Mouse (Mus musculus) megakaryocyte, embryonic 14.5 days (primary cell): ENCODE measurements around the gene Kdsr. TPM values are rescaled to one million over a fixed set of nuclear protein-coding genes. Genes with fewer than 3 reads are reported as not detected.

Experiments used
- H3K27me3 ChIP-seq: replicated peaks from 2 replicates; pipeline ENCODE3; 2012; ENCODE audit warnings: inconsistent platforms
- H3K36me3 ChIP-seq: replicated peaks from 2 replicates; pipeline ENCODE3; 2012; ENCODE audit warnings: low read length, inconsistent platforms, mixed read lengths
- H3K4me1 ChIP-seq: 2 replicates; pipeline ENCODE4 v1.6.1; 2012; ENCODE audit warnings: inconsistent platforms
- H3K4me3 ChIP-seq: replicated peaks from 2 replicates; pipeline ENCODE3; 2012; ENCODE audit warnings: moderate library complexity, mild to moderate bottlenecking, inconsistent platforms
- H3K9me3 ChIP-seq: 2 replicates; pipeline ENCODE4 v1.6.1; 2012; ENCODE audit warnings: inconsistent platforms
- FLI1 ChIP-seq: IDR thresholded peaks from 2 replicates; pipeline ENCODE4 v1.6.1; 2012; ENCODE audit warnings: low read length, inconsistent platforms, mixed read lengths
- GATA1 ChIP-seq: IDR thresholded peaks from 3 replicates; pipeline ENCODE4 v1.6.1; 2012; ENCODE audit warnings: mixed read lengths, low read length, inconsistent platforms, borderline replicate concordance
- polyA plus RNA-seq: library from polyadenylated mRNA; stranded (reverse); fragments of >175 nt; gene quantifications from 2 replicates; pipeline ENCODE4 v1.2.3, GENCODE M21; 2012; ENCODE audit warnings: low replicate concordance; ENCODE audit not compliant: insufficient read depth

The Kdsr gene
- polyA plus RNA-seq, 1 experiment = 0.53 TPM

DNA sequence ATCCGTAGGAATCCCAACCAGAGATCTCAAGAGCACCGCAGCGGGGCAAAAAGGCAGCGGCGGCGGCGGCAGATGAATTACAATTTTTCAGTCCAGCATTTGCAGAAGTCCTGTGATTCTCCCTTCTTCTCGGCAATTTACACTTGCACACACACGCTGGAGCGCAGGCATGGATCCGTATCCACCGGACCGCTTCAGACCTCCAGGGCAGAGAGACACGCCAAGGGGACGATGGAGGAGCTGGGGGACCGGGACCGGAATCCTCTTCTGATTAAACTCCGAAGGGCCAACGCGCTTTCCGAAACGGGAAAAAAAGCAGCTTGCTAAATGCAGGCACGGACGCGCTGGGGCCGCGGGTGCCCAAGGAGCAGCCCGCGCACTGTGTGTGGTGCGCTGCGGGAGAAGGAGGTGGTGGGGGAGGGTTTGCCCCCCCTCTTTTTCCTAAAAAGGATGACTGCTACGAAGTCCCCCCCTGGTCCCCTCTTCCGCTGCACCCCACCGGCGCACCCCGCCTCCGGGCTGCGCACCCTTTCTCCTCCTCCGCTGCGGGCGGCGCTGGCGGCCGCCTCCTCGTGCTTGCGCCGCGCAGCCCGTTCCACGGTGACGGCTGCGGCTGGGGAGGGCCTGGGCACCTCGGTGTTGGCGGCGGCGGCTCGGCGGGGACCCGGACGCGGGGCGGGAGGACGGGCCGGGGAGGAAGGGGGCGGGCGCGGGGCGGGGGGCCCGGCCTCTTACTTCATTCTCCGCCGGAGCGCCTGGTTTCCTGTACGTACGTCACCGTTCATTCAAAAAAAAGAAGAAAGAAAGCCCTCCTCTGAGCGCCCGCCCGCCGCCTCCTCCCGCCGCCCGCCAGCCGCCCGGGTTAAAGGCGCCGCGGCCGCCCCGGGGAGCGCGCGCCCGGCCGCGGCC lies 45.7 kb downstream of the Kdsr start, which contains the start of gene Bcl2:
Bcl2 (minus strand) TSS at position 654 of the 909 bp plus-strand sequence.
- no peaks in the 10 kb centered on the region for H3K9me3 ChIP-seq
- H3K4me1 ChIP-seq = peaks cover 52% of the 10 kb centered on the region
- H3K36me3 ChIP-seq = no peaks in the 10 kb centered on the region
- H3K27me3 ChIP-seq = no peaks in the 10 kb centered on the region
- no peak for TF ChIP-seq GATA1
- TF ChIP-seq FLI1 = no peak
- H3K4me3 ChIP-seq = peak within 1 kb of the TSS; percentile 95

DNA sequence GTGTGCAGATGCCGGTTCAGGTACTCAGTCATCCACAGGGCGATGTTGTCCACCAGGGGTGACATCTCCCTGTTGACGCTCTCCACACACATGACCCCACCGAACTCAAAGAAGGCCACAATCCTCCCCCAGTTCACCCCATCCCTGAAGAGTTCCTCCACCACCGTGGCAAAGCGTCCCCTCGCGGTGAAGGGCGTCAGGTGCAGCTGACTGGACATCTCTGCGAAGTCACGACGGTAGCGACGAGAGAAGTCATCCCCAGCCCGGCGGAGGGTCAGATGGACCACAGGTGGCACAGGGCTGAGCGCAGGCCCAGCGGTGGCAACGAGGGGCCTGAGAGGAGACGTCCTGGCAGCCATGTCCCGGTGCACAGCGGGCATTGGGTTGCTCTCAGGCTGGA lies 47.2 kb downstream of the Kdsr start:
- Histone ChIP-seq H3K4me3 (peak overlapping the region; percentile 95), H3K4me1 (peaks cover 61% of the 10 kb centered on the region), H3K27me3 (no peaks in the 10 kb centered on the region), H3K36me3 (peaks cover 2% of the 10 kb centered on the region), H3K9me3 (no peaks in the 10 kb centered on the region)
- no peak for TF ChIP-seq GATA1
- TF ChIP-seq FLI1 = no peak

DNA sequence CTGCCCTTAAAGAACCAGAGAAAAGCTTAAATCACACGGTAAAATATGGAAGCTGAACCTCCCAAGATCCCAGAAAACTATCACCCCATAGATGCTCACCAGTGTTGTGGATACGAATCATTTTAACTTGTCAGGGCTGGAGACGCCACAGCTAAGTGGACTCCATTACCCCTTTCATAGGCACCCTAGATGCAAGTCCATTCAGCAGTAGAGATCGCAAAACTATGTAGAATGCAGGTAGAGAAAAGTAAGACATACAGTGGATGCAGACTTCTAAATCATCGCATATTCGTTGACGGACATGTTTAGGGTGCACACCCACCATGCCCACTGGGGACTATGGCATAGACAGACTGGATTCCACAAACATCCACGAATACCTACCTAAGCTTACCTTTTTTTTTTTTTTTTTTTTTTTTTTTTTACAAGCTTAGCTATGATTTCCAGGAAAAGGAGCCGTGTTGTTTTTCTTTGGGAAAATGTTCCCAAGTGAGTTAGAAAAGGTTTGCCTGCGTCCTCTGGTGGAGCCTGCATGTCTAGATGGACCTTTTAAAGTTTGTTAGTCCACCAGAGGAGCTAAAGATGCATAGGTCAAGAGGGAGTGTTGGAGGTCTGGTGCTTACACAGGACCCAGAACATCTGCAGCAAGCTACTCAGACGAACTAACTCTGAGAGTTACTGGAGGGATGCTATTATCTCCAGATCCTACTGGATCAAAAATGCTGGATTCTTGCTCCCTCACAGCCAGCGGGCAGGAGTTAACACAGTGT lies 48.0 kb downstream of the Kdsr start:
- peaks cover 59% of the 10 kb centered on the region for H3K4me1 ChIP-seq
- H3K9me3 ChIP-seq = no peaks in the 10 kb centered on the region
- H3K27me3 ChIP-seq = no peaks in the 10 kb centered on the region
- peaks cover 8% of the 10 kb centered on the region for H3K36me3 ChIP-seq
- TF ChIP-seq FLI1 (no peak), GATA1 (no peak)
- peak overlapping the region; percentile 95 for H3K4me3 ChIP-seq

DNA sequence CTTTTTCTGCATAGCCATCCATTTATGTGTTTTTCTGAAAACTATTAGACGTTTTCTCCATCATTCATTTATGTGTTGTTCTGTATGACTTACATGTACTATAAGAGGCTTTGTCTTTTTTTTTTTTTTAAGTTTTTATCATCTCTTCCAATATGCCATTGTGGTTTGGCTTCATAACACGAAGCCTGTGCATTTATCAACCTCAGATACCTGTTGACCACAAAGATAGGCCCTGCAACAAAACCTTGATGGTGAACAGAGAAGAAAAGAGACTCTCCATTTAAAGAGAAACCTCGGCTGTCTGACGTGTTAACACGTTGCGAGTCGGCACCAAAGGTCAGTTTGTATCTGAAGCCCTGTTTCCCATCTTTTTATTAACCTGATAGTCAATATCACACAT lies 49.3 kb downstream of the Kdsr start:
- no peaks in the 10 kb centered on the region for H3K27me3 ChIP-seq
- no peaks in the 10 kb centered on the region for H3K9me3 ChIP-seq
- TF ChIP-seq GATA1 (no peak), FLI1 (no peak)
- peaks cover 14% of the 10 kb centered on the region for H3K36me3 ChIP-seq
- peaks cover 56% of the 10 kb centered on the region for H3K4me1 ChIP-seq
- H3K4me3 ChIP-seq = peak overlapping the region; percentile 28

GRCm38 (mm10) chr1:106707036-106707880 lies 52.3 kb downstream of the Kdsr start:
- H3K36me3 ChIP-seq = peaks cover 19% of the 10 kb centered on the region
- no peak overlapping the region for H3K4me3 ChIP-seq
- H3K27me3 ChIP-seq = no peaks in the 10 kb centered on the region
- no peaks in the 10 kb centered on the region for H3K9me3 ChIP-seq
- TF ChIP-seq FLI1 (no peak), GATA1 (no peak)
- H3K4me1 ChIP-seq = peaks cover 63% of the 10 kb centered on the region

- TF ChIP-seq FLI1 (no peak), GATA1 (no peak)
- Histone ChIP-seq H3K4me3 (no peak overlapping the region), H3K4me1 (peaks cover 50% of the 10 kb centered on the region), H3K9me3 (no peaks in the 10 kb centered on the region), H3K36me3 (peaks cover 27% of the 10 kb centered on the region), H3K27me3 (no peaks in the 10 kb centered on the region)
These were observed 56.3 kb downstream of the Kdsr start for GRCm38 (mm10) chr1:106703183-106703582.

GRCm38 (mm10) chr1:106702471-106703175 lies 56.9 kb downstream of the Kdsr start:
- peaks cover 48% of the 10 kb centered on the region for H3K4me1 ChIP-seq
- H3K4me3 ChIP-seq = no peak overlapping the region
- H3K9me3 ChIP-seq = no peaks in the 10 kb centered on the region
- no peaks in the 10 kb centered on the region for H3K27me3 ChIP-seq
- TF ChIP-seq FLI1 (no peak), GATA1 (no peak)
- peaks cover 27% of the 10 kb centered on the region for H3K36me3 ChIP-seq

- Histone ChIP-seq H3K36me3 (peaks cover 25% of the 10 kb centered on the region), H3K27me3 (no peaks in the 10 kb centered on the region), H3K9me3 (no peaks in the 10 kb centered on the region), H3K4me3 (no peak overlapping the region), H3K4me1 (peaks cover 60% of the 10 kb centered on the region)
- TF ChIP-seq GATA1 (no peak), FLI1 (no peak)
These were observed 58.9 kb downstream of the Kdsr start for GRCm38 (mm10) chr1:106700520-106701114.
